Mouse (Mus musculus): ENCODE measurements around the gene Aldh1a2. TPM values are rescaled to one million over a fixed set of nuclear protein-coding genes. Genes with fewer than 3 reads are reported as not detected.

Aldh1a2 gene
- polyA plus RNA-seq (2014; fragmentation: Nextera tagmentation; extraction: Ambion mirVana): 88.1 and 108 TPM in 2 replicates

- peaks cover 41% of the 10 kb centered on the region for H3K27me3 ChIP-seq (ENCODE audit: control insufficient read depth, insufficient read depth, low read length)
- WGBS: 1% methylated on average over 85 of the region's 97 CpGs
- H3K4me3 ChIP-seq (ENCODE audit: low read depth, low read length): peak within 1 kb of the TSS; percentile 36
- H3K9me3 ChIP-seq (ENCODE audit: control insufficient read depth, low read length): no peaks in the 10 kb centered on the region
- peak within 1 kb of the TSS; percentile 27; the same call in 1 of the 2 replicates for H3K9ac ChIP-seq (ENCODE audit: low read length)
- no peak within 1 kb of the TSS for H3K27ac ChIP-seq (ENCODE audit: low read depth, low read length)
- H3K36me3 ChIP-seq (ENCODE audit: control insufficient read depth, insufficient read depth, low read length): no peaks in the 10 kb centered on the region
- no peak for ATAC-seq (ENCODE audit: insufficient read depth, low FRiP score, low TSS enrichment)
- 0 out of 2 replicates have a peak, but pooled peaks cover 5% of the 10 kb centered on the region for H3K4me1 ChIP-seq (ENCODE audit: control insufficient read depth, insufficient read depth, low read length)
- DNase-seq (ENCODE audit: low spot score): peak; percentile 79
- H3K4me2 ChIP-seq (ENCODE audit: low read depth): peak within 1 kb of the TSS; percentile 53
These were observed at the start of gene Aldh1a2 for GRCm38 (mm10) chr9:71215248-71216035. Aldh1a2 (plus strand) TSS chr9:71215789.

- Histone ChIP-seq H3K4me2 (ENCODE audit: low read depth) (no peak overlapping the region), H3K4me3 (ENCODE audit: low read depth, low read length) (no peak overlapping the region), H3K9ac (ENCODE audit: low read length) (no peak overlapping the region), H3K36me3 (ENCODE audit: control insufficient read depth, insufficient read depth, low read length) (no peaks in the 10 kb centered on the region), H3K4me1 (ENCODE audit: control insufficient read depth, insufficient read depth, low read length) (0 out of 2 replicates have a peak, but pooled peaks cover 4% of the 10 kb centered on the region), H3K27me3 (ENCODE audit: control insufficient read depth, insufficient read depth, low read length) (no peaks in the 10 kb centered on the region), H3K9me3 (ENCODE audit: control insufficient read depth, low read length) (no peaks in the 10 kb centered on the region), H3K27ac (ENCODE audit: low read depth, low read length) (no peak overlapping the region)
- 84% methylated on average over 5 of the region's 5 CpGs for WGBS
- no peak for ATAC-seq (ENCODE audit: insufficient read depth, low FRiP score, low TSS enrichment)
- DNase-seq (ENCODE audit: low spot score): no peak
These were observed 49.4 kb upstream of the Aldh1a2 start for GRCm38 (mm10) chr9:71166019-71166705.

GRCm38 (mm10) chr9:71166871-71167465, 48.6 kb upstream of the Aldh1a2 start:
- no peak overlapping the region for H3K9ac ChIP-seq (ENCODE audit: low read length)
- H3K4me2 ChIP-seq (ENCODE audit: low read depth): no peak overlapping the region
- DNase-seq (ENCODE audit: low spot score) (no peak), ATAC-seq (ENCODE audit: insufficient read depth, low FRiP score, low TSS enrichment) (no peak)
- 68% methylated on average over 5 of the region's 5 CpGs for WGBS
- H3K36me3 ChIP-seq (ENCODE audit: control insufficient read depth, insufficient read depth, low read length): no peaks in the 10 kb centered on the region
- 0 out of 2 replicates have a peak, but pooled peaks cover 4% of the 10 kb centered on the region for H3K4me1 ChIP-seq (ENCODE audit: control insufficient read depth, insufficient read depth, low read length)
- no peaks in the 10 kb centered on the region for H3K27me3 ChIP-seq (ENCODE audit: control insufficient read depth, insufficient read depth, low read length)
- no peaks in the 10 kb centered on the region for H3K9me3 ChIP-seq (ENCODE audit: control insufficient read depth, low read length)
- H3K27ac ChIP-seq (ENCODE audit: low read depth, low read length): no peak overlapping the region
- no peak overlapping the region for H3K4me3 ChIP-seq (ENCODE audit: low read depth, low read length)

GRCm38 (mm10) chr9:71167473-71168215, 47.9 kb upstream of the Aldh1a2 start:
- Histone ChIP-seq H3K36me3 (ENCODE audit: control insufficient read depth, insufficient read depth, low read length) (no peaks in the 10 kb centered on the region), H3K4me3 (ENCODE audit: low read depth, low read length) (no peak overlapping the region), H3K4me1 (ENCODE audit: control insufficient read depth, insufficient read depth, low read length) (0 out of 2 replicates have a peak, but pooled peaks cover 4% of the 10 kb centered on the region), H3K9ac (ENCODE audit: low read length) (no peak overlapping the region), H3K27me3 (ENCODE audit: control insufficient read depth, insufficient read depth, low read length) (no peaks in the 10 kb centered on the region), H3K9me3 (ENCODE audit: control insufficient read depth, low read length) (no peaks in the 10 kb centered on the region), H3K27ac (ENCODE audit: low read depth, low read length) (no peak overlapping the region), H3K4me2 (ENCODE audit: low read depth) (no peak overlapping the region)
- 38% methylated on average over 2 of the region's 2 CpGs for WGBS
- no peak for DNase-seq (ENCODE audit: low spot score)
- ATAC-seq (ENCODE audit: insufficient read depth, low FRiP score, low TSS enrichment): no peak

- no peaks in the 10 kb centered on the region for H3K27me3 ChIP-seq (ENCODE audit: control insufficient read depth, insufficient read depth, low read length)
- H3K9ac ChIP-seq (ENCODE audit: low read length): no peak within 1 kb of the TSS
- 0 out of 2 replicates have a peak, but pooled peaks cover 4% of the 10 kb centered on the region for H3K4me1 ChIP-seq (ENCODE audit: control insufficient read depth, insufficient read depth, low read length)
- DNase-seq (ENCODE audit: low spot score) (no peak), ATAC-seq (ENCODE audit: insufficient read depth, low FRiP score, low TSS enrichment) (no peak)
- no peaks in the 10 kb centered on the region for H3K36me3 ChIP-seq (ENCODE audit: control insufficient read depth, insufficient read depth, low read length)
- no peaks in the 10 kb centered on the region for H3K9me3 ChIP-seq (ENCODE audit: control insufficient read depth, low read length)
- H3K4me2 ChIP-seq (ENCODE audit: low read depth): no peak within 1 kb of the TSS
- WGBS: 45% methylated on average over 12 of the region's 12 CpGs
- no peak within 1 kb of the TSS for H3K27ac ChIP-seq (ENCODE audit: low read depth, low read length)
- no peak within 1 kb of the TSS for H3K4me3 ChIP-seq (ENCODE audit: low read depth, low read length)
These were observed 47.1 kb upstream of the Aldh1a2 start, which contains the start of gene Aqp9 for GRCm38 (mm10) chr9:71168511-71168910. Aqp9 (minus strand) TSS chr9:71168682.

GRCm38 (mm10) chr9:71173533-71173932, 42.1 kb upstream of the Aldh1a2 start:
- 59% methylated on average over 9 of the region's 9 CpGs for WGBS

GRCm38 (mm10) chr9:71174316-71174975, 41.1 kb upstream of the Aldh1a2 start:
- 83% methylated on average over 5 of the region's 5 CpGs for WGBS
- no peak overlapping the region for H3K4me3 ChIP-seq (ENCODE audit: low read depth, low read length)
- H3K4me1 ChIP-seq (ENCODE audit: control insufficient read depth, insufficient read depth, low read length): no peaks in the 10 kb centered on the region
- no peaks in the 10 kb centered on the region for H3K27me3 ChIP-seq (ENCODE audit: control insufficient read depth, insufficient read depth, low read length)
- no peak for DNase-seq (ENCODE audit: low spot score)
- H3K4me2 ChIP-seq (ENCODE audit: low read depth): no peak overlapping the region
- no peak for ATAC-seq (ENCODE audit: insufficient read depth, low FRiP score, low TSS enrichment)
- H3K9ac ChIP-seq (ENCODE audit: low read length): no peak overlapping the region
- H3K27ac ChIP-seq (ENCODE audit: low read depth, low read length): no peak overlapping the region
- no peaks in the 10 kb centered on the region for H3K9me3 ChIP-seq (ENCODE audit: control insufficient read depth, low read length)
- no peaks in the 10 kb centered on the region for H3K36me3 ChIP-seq (ENCODE audit: control insufficient read depth, insufficient read depth, low read length)

More at GRCm38 (mm10) chr9:71173533-71173932, 42.1 kb upstream of the Aldh1a2 start:
- no peaks in the 10 kb centered on the region for H3K9me3 ChIP-seq (ENCODE audit: control insufficient read depth, low read length)
- no peak for ATAC-seq (ENCODE audit: insufficient read depth, low FRiP score, low TSS enrichment)
- no peak overlapping the region for H3K9ac ChIP-seq (ENCODE audit: low read length)
- no peak overlapping the region for H3K27ac ChIP-seq (ENCODE audit: low read depth, low read length)
- DNase-seq (ENCODE audit: low spot score): no peak
- H3K4me2 ChIP-seq (ENCODE audit: low read depth): no peak overlapping the region
- no peaks in the 10 kb centered on the region for H3K27me3 ChIP-seq (ENCODE audit: control insufficient read depth, insufficient read depth, low read length)
- H3K36me3 ChIP-seq (ENCODE audit: control insufficient read depth, insufficient read depth, low read length): no peaks in the 10 kb centered on the region
- H3K4me1 ChIP-seq (ENCODE audit: control insufficient read depth, insufficient read depth, low read length): 0 out of 2 replicates have a peak, but pooled peaks cover 2% of the 10 kb centered on the region
- H3K4me3 ChIP-seq (ENCODE audit: low read depth, low read length): no peak overlapping the region

- H3K9ac ChIP-seq (ENCODE audit: low read length): no peak overlapping the region
- H3K4me2 ChIP-seq (ENCODE audit: low read depth): no peak overlapping the region
- DNase-seq (ENCODE audit: low spot score) (no peak), ATAC-seq (ENCODE audit: insufficient read depth, low FRiP score, low TSS enrichment) (no peak)
- WGBS: 80% methylated on average over 1 of the region's 1 CpGs
- no peaks in the 10 kb centered on the region for H3K27me3 ChIP-seq (ENCODE audit: control insufficient read depth, insufficient read depth, low read length)
- H3K27ac ChIP-seq (ENCODE audit: low read depth, low read length): no peak overlapping the region
- no peaks in the 10 kb centered on the region for H3K9me3 ChIP-seq (ENCODE audit: control insufficient read depth, low read length)
- H3K4me3 ChIP-seq (ENCODE audit: low read depth, low read length): no peak overlapping the region
- no peaks in the 10 kb centered on the region for H3K36me3 ChIP-seq (ENCODE audit: control insufficient read depth, insufficient read depth, low read length)
- H3K4me1 ChIP-seq (ENCODE audit: control insufficient read depth, insufficient read depth, low read length): no peaks in the 10 kb centered on the region
These were observed 39.9 kb upstream of the Aldh1a2 start for GRCm38 (mm10) chr9:71175686-71176085.

All from neural tube, embryonic 11.5 days (tissue).